8 mouse cellular contexts compared by ENCODE assay signal in the genomic region with DNA sequence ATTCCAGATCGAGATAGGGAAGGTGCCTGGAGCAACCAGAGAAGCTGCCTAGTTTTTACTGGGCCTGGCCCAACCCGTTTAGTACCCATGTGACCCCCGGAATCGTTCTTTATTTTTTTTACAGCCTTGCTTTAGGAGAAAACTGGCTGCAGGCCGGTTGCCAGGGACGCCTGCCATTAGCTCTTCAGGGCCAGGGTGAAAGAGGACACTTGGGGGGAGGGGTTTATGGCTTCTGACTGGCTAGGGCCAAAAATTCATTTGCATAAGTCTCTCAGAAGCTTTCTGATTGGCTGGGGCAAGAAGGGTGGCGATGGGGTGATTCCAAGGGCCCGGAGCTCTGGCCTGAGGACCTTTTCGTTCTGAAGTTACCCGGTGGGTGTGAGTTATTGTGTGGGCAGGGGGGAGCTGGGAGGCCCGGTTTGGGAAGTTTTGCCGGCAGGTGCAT. TPM values are rescaled to one million over a fixed set of nuclear protein-coding genes. Genes with fewer than 3 reads are reported as not detected.
DNase-seq lines count a peak whose midpoint lies in the region; ATAC-seq and TF ChIP-seq lines count a peak whose summit lies in the region.

Gene Mid1ip1 (plus strand): TSS at position 318 of the 445 bp plus-strand sequence.

- H3K4me1 ChIP-seq in bone marrow macrophage, adult 2 months (ENCODE audit: control insufficient read depth, insufficient read depth, low read length) = peaks cover 5% of the 10 kb centered on the region
- H3K4me1 ChIP-seq in embryonic fibroblast, embryonic 13.5 days (ENCODE audit: control insufficient read depth, insufficient read depth, low read length) = no peaks in the 10 kb centered on the region; the same call in 1 of the 2 replicates
- peaks cover 4% of the 10 kb centered on the region for H3K4me1 ChIP-seq in limb, embryonic 14.5 days (ENCODE audit: control insufficient read depth, insufficient read depth, low read length)
- H3K4me1 ChIP-seq in midbrain, embryonic 16.5 days (ENCODE audit: control insufficient read depth, insufficient read depth, low read length) = 0 out of 2 replicates have a peak, but pooled peaks cover 2% of the 10 kb centered on the region

- H3K4me2 ChIP-seq in limb, embryonic 14.5 days (replicated peaks; ENCODE audit: low read depth, low read length, severe bottlenecking) = peak within 1 kb of the TSS; percentile 40
- peak within 1 kb of the TSS; percentile 26; the same call in 1 of the 2 replicates for H3K4me2 ChIP-seq in midbrain, embryonic 16.5 days (ENCODE audit: low read length)

- peak; percentile 91 for ATAC-seq in limb, embryonic 14.5 days (ENCODE audit: low FRiP score, low read depth)
- 0 out of 2 replicates have a peak, but pooled peaks have one; percentile 22 for ATAC-seq in midbrain, embryonic 16.5 days

- H3K9me3 ChIP-seq in limb, embryonic 14.5 days (ENCODE audit: control insufficient read depth, low read length) = no peaks in the 10 kb centered on the region
- no peaks in the 10 kb centered on the region for H3K9me3 ChIP-seq in midbrain, embryonic 16.5 days (replicated peaks; ENCODE audit: control insufficient read depth, low read length, poor library complexity, severe bottlenecking)

- no peak within 1 kb of the TSS for H3K9ac ChIP-seq in limb, embryonic 14.5 days (ENCODE audit: low read depth, low read length, severe bottlenecking)
- H3K9ac ChIP-seq in midbrain, embryonic 16.5 days (ENCODE audit: low read depth, low read length) = no peak within 1 kb of the TSS

- peak within 1 kb of the TSS; percentile 97 for H3K27ac ChIP-seq in bone marrow macrophage, adult 2 months (ENCODE audit: insufficient read depth, low read depth, low read length)
- H3K27ac ChIP-seq in embryonic fibroblast, embryonic 13.5 days (ENCODE audit: insufficient read depth, low read length) = peak within 1 kb of the TSS; percentile 78
- no peak within 1 kb of the TSS for H3K27ac ChIP-seq in limb, embryonic 14.5 days (replicated peaks; ENCODE audit: low read depth, low read length)
- 0 out of 2 replicates have a peak within 1 kb of the TSS, but pooled peaks have one; percentile 11 for H3K27ac ChIP-seq in midbrain, embryonic 16.5 days (ENCODE audit: low read length)

- TF ChIP-seq CTCF in bone marrow macrophage, adult 2 months (IDR thresholded peaks at IDR 0.05; ENCODE audit: low read depth, low read length) = no peak
- TF ChIP-seq CTCF in embryonic fibroblast, embryonic 13.5 days (IDR thresholded peaks at IDR 0.05; ENCODE audit: borderline replicate concordance, insufficient read depth, low read length) = no peak

- no peaks in the 10 kb centered on the region for H3K36me3 ChIP-seq in limb, embryonic 14.5 days (ENCODE audit: control insufficient read depth, insufficient read depth, low read length)
- H3K36me3 ChIP-seq in midbrain, embryonic 16.5 days (ENCODE audit: control insufficient read depth, insufficient read depth, low read length) = no peaks in the 10 kb centered on the region

- peak; percentile 89 for DNase-seq in 3T3-L1 (ENCODE audit: low read depth, low spot score)
- DNase-seq in heart, adult 9 months (ENCODE audit: low spot score in 2 of 2) = peak; percentile 88 to 94
- peak; percentile 96 for DNase-seq in kidney, adult 9 months
- DNase-seq in limb, embryonic 14.5 days (ENCODE audit: low spot score) = peak; percentile 95
- peak; percentile 47 to 81 for DNase-seq in spleen, postnatal 10 days (ENCODE audit: low spot score in 2 of 2)

- H3K4me3 ChIP-seq in bone marrow macrophage, adult 2 months (ENCODE audit: insufficient read depth, low read length) = peak within 1 kb of the TSS; percentile 88
- H3K4me3 ChIP-seq in embryonic fibroblast, embryonic 13.5 days (ENCODE audit: insufficient read depth, low read length) = peak within 1 kb of the TSS; percentile 32
- H3K4me3 ChIP-seq in limb, embryonic 14.5 days (replicated peaks; ENCODE audit: low read length) = peak within 1 kb of the TSS; percentile 16
- no peak within 1 kb of the TSS for H3K4me3 ChIP-seq in midbrain, embryonic 16.5 days (ENCODE audit: low read depth, low read length)

- 16% methylated on average over 12 of the region's 12 CpGs for WGBS in limb, embryonic 14.5 days
- 19% methylated on average over 12 of the region's 12 CpGs for WGBS in midbrain, embryonic 16.5 days

- no peaks in the 10 kb centered on the region for H3K27me3 ChIP-seq in limb, embryonic 14.5 days (ENCODE audit: control insufficient read depth, insufficient read depth, low read length)
- no peaks in the 10 kb centered on the region for H3K27me3 ChIP-seq in midbrain, embryonic 16.5 days (ENCODE audit: control insufficient read depth, insufficient read depth, low read depth, low read length)

- TF ChIP-seq POLR2A in bone marrow macrophage, adult 2 months (IDR thresholded peaks at IDR 0.05; ENCODE audit: borderline replicate concordance, low read depth, low read length) = no peak
- TF ChIP-seq POLR2A in embryonic fibroblast, embryonic 13.5 days (IDR thresholded peaks at IDR 0.05; ENCODE audit: low read depth, low read length) = no peak
- no peak for TF ChIP-seq POLR2A in limb, embryonic 14.5 days (IDR thresholded peaks at IDR 0.05; ENCODE audit: borderline replicate concordance, extremely low read depth, insufficient read depth, insufficient read length)

RNA-seq across cellular contexts. Expression of gene Mid1ip1, which starts in this region (rescaled TPM):
- polyA plus RNA-seq in bone marrow macrophage, adult 2 months (2012; ENCODE audit: insufficient read depth, insufficient read length, missing spikeins) = 68.9 and 69.5 TPM in 2 replicates
- polyA plus RNA-seq in embryonic fibroblast, embryonic 13.5 days (2011; ENCODE audit: insufficient read length, low read depth, missing spikeins) = 38.1 and 51.2 TPM in 2 replicates
- polyA plus RNA-seq in limb, embryonic 14.5 days (2012; rRNA removed) = 17.5 and 19.2 TPM in 2 replicates
- 20.4 and 21.5 TPM in 2 replicates for polyA plus RNA-seq in limb, embryonic 14.5 days (2014; fragmentation: Nextera tagmentation; extraction: Ambion mirVana)
- polyA plus RNA-seq in midbrain, embryonic 16.5 days (2015; fragmentation: Nextera tagmentation; extraction: Ambion mirVana) = 98.4 and 109 TPM in 2 replicates
